Mouse (Mus musculus) mature B cell (primary cell): Measurements from ENCODE around the gene Wdr74.
"Not testable (repeated sequence)": the region's sequence is repeated elsewhere in the genome, so short reads cannot be mapped to it uniquely, and the experiment has no call there.

ENCODE experiments used
- in situ Hi-C: fragments of 300-500 bp; cut with MboI; formaldehyde crosslinking; loops from 2 replicates; pipeline ENCODE4 v1.14.3; 2019

Wdr74 gene

GRCm38 (mm10) chr19:8715868-8716766, 19.5 kb upstream of the Wdr74 start:
- in situ Hi-C loops: no loop called here

- in situ Hi-C loops: no loop called here
These were observed 18.7 kb upstream of the Wdr74 start for GRCm38 (mm10) chr19:8716767-8717475.

GRCm38 (mm10) chr19:8718357-8718756, 17.3 kb upstream of the Wdr74 start:
- in situ Hi-C loops: no loop called here

- in situ Hi-C loops: not testable (repeated sequence)
These were observed 16.6 kb upstream of the Wdr74 start for GRCm38 (mm10) chr19:8719037-8719436.

- in situ Hi-C loops: no loop called here
These were observed 14.2 kb upstream of the Wdr74 start for GRCm38 (mm10) chr19:8721378-8721777.

GRCm38 (mm10) chr19:8722021-8722420, 13.6 kb upstream of the Wdr74 start:
- in situ Hi-C loops: no loop called here

- in situ Hi-C loops: no loop called here
These were observed 13.1 kb upstream of the Wdr74 start for GRCm38 (mm10) chr19:8722559-8722906.

GRCm38 (mm10) chr19:8722907-8723573, 12.6 kb upstream of the Wdr74 start, which contains the start of gene Slc3a2:
TSS of gene Slc3a2 (minus strand) at chr19:8723369.
- in situ Hi-C loops: no loop called here

GRCm38 (mm10) chr19:8723574-8724346, 11.9 kb upstream of the Wdr74 start:
- in situ Hi-C loops: no loop called here

- in situ Hi-C loops: no loop called here
These were observed 11.2 kb upstream of the Wdr74 start for GRCm38 (mm10) chr19:8724392-8724791.

GRCm38 (mm10) chr19:8725081-8725613, 10.5 kb upstream of the Wdr74 start:
- in situ Hi-C loops: no loop called here

GRCm38 (mm10) chr19:8726609-8727390, 8.8 kb upstream of the Wdr74 start:
- in situ Hi-C loops: no loop called here

- in situ Hi-C loops: no loop called here
These were observed 8.0 kb upstream of the Wdr74 start for GRCm38 (mm10) chr19:8727495-8728114.

- in situ Hi-C loops: not testable (repeated sequence)
These were observed 7.1 kb upstream of the Wdr74 start for GRCm38 (mm10) chr19:8728335-8729099.

GRCm38 (mm10) chr19:8734334-8734733, 1.3 kb upstream of the Wdr74 start:
- in situ Hi-C loops: no loop called here

GRCm38 (mm10) chr19:8736160-8736467, 487 bp downstream of the Wdr74 start:
- in situ Hi-C loops: no loop called here

- in situ Hi-C loops: no loop called here
These were observed 3.3 kb downstream of the Wdr74 start for GRCm38 (mm10) chr19:8738911-8739310.

- in situ Hi-C loops: no loop called here
These were observed 4.0 kb downstream of the Wdr74 start for GRCm38 (mm10) chr19:8739646-8740045.

- in situ Hi-C loops: no loop called here
These were observed 5.0 kb downstream of the Wdr74 start, which contains the start of gene 1700092M07Rik for GRCm38 (mm10) chr19:8740603-8741002. TSS of gene 1700092M07Rik (plus strand) at chr19:8740718.
